Mouse (Mus musculus) fibroblast of lung, adult 2 months (primary cell): ENCODE measurements at regions not wholly inside any gene's neighbourhood (a gene's known extent, or its start where the extent isn't known, plus 50 kb on each side); places are given as distances from the start of the nearest gene placed in this dataset.
A peak's percentile ranks its signal among the peaks of the same experiment; 100 is the strongest.

Experiments
- DNase-seq: peaks from one replicate; pipeline ENCODE4 v3.0.0-alpha.2; 2011; ENCODE audit warnings: low read depth

GRCm38 (mm10) chr14:120831397-120831796 lies 79.6 kb upstream of the Ipo5 start:
- DNase-seq: no peak

DNA sequence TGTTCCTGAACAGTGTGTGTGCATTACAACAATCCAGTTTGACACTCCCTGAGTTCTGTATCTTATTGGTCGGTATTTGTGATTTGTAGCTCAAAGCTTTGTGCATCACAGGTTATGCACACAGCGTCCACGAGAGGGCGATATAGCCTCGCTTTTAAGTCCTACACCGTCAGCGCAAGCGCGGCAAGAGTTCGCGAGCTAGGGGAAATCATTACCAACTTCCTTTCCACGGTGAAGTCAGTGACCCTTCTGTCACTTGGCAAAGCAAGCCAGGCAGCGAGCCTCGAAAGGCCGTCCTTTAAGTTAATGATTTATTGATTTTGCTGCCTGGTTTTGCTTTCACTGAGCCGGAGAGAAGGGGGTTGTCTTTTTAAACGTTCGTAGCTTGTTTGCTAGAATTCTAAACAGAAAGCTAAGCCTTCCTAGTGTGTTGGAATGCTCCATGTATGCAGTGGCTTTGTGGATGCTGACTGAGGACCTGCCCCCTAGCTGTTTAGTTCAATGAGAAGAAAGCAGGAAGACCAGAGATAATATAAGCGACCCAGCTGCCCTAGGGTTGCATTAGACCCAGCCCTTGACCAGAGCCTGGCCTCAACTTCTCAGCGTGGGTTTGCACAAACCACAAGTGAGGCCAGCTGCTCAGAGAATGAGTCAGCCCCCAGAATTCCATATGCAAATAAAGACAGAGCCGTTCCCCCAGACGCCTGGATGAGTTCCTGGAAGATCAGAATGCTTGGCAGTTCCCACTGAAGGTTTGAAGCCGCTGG lies 79.0 kb upstream of the Ipo5 start:
- DNase-seq: peak; percentile 92

- DNase-seq: no peak
These were observed 76.2 kb upstream of the Ipo5 start for GRCm38 (mm10) chr14:120834821-120835220.

- no peak for DNase-seq
These were observed 75.3 kb upstream of the Ipo5 start for GRCm38 (mm10) chr14:120835758-120836157.

GRCm38 (mm10) chr14:120836535-120837316 lies 74.3 kb upstream of the Ipo5 start:
- no peak for DNase-seq

- DNase-seq: no peak
These were observed 70.1 kb upstream of the Ipo5 start for GRCm38 (mm10) chr14:120840900-120841299.

- no peak for DNase-seq
These were observed 69.7 kb upstream of the Ipo5 start for GRCm38 (mm10) chr14:120841311-120841710.

DNA sequence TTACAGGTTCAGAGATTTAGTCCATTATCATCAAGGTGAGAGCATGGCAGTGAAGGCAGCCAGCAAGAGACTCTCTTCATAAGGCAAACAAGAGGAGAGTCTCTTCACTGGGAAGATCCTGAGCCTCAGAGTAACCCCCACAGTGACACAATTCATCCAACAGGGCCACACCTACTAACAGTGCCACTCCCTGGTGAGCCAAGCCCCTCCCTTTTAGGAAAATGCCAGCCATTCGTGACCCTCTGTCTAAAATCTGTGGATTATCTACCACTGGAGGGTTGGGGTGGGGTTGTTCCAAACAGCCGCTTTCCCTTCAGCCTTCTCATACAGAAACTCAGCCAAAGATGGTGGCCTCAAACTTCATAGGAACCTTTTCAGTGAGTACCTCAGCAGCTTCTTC lies 65.9 kb upstream of the Ipo5 start:
- DNase-seq: no peak

DNA sequence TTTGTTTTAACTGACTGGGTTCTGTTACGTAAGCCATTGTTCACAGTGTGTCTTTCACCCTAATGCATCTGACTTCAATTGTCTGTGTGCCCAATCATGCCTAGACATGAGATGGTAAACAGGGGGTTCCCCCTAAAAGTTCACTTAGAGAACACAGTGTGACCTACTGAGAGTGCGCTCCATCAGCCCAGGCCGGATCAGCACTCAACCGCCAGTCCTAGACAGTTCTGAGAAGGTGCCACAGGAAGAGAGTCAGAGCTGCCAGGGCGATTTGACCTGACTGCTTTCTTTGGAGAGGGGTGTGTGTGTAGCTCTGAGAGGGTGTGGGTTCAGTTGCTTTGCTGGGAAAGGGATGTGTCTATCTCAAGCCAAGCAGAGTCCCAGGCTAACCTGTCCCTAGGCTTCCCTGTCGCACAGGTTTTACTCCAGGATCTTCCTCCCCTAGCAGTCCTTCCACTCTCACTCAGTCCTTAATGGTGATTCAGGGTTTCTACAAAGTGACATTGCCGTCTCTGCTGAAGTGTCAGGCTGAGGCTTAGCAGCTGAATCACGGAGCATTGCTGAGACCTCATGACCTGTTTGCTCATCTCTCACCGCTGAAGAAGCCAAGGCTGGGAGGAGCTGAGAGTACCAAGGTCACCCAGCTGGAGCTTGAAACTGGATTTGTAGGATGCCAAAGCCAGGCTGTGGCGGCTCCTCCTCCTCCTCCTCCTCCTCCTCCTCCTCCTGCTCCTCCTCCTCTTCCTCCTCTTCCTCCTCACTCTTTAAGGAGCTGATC lies 64.8 kb upstream of the Ipo5 start:
- no peak for DNase-seq

- no peak for DNase-seq
These were observed 64.0 kb upstream of the Ipo5 start for GRCm38 (mm10) chr14:120847006-120847405.

DNA sequence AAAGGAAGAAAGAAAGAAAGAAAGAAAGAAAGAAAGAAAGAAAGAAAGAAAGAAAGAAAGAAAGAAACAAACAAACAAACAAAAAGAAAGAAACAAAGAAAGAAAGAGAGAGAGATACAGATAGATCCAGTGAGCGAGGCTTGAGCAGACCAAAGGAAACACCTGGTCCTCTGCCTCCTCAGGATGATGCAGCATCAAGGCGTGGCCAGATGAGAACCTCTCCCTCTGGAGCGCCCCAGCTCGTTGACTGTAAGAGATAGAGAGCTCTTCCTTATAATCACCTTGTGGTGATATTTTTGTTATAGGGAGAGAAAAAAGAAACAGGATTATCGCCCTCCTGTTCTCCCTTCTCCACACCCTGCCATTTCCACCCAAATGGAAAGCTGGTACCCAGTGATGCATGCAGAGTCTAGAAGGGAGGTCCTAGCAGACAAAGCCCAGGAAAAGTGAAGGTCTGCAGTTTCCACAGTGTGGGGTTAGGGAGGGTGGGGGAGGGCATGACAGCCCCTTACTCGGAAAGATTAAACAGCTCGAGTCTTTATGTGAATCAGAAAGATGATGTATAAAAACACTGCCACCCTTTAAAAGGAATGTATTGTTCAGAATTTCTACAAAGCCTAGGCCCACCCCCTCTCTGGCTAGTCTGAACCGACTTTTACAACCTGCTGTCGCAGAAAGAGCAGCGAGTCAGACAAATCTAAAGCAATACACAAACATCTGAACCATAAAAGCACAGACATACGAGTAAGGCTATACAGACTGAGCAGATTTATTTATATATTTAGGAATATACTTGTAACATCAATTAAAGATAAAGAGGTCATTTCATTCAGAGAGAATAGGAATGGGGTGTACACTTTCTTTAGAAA lies 62.7 kb upstream of the Ipo5 start:
- DNase-seq: no peak

GRCm38 (mm10) chr14:120849159-120849558 lies 61.9 kb upstream of the Ipo5 start:
- DNase-seq: no peak

DNA sequence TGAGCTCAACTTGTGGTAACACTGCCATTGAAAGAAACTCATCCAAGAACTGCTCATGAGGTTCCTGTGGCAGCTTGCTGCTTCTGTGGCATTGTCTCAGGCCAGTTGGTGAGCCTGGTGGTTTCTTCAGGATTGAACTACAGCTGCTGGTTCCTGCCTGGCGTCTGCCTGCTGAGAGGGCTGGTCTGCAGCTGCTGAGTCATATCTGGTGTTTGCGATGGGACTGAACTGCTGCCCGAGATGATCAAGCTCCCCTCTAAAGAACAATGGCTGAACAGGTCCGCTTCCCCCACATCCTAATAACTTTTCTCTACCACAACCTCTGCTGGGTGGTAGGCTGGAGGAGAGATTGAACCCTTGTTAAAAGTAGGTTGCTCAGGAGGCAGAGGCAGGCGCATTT lies 57.4 kb upstream of the Ipo5 start:
- DNase-seq: no peak

GRCm38 (mm10) chr14:120854559-120854958 lies 56.5 kb upstream of the Ipo5 start:
- DNase-seq: no peak

DNA sequence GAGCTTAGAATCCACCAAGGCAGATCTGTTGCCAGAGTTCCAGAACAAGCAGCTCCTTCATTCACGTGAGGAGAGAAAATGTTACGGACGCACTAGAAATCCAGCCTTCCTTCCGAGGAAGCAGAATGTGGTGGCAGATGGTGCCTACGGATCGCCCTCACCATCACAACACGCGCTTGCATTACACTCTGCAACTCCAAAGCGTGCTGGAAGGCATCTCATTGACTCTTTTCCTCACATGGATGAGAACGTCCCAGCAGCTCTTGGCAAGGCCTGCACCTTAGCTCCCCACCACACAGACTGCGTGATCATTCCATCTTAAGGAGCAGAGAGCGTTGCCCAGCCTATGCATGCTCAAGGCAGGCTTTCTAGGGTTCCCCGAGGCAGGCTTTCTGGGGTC lies 55.8 kb upstream of the Ipo5 start:
- DNase-seq: no peak
